Mouse (Mus musculus): ENCODE data around the gene Asb18.

The Asb18 gene

GRCm38 (mm10) chr1:90014446-90014845 is at the start of gene Asb18:
Asb18 (minus strand) TSS chr1:90014666.
- no peak for DNase-seq (ENCODE audit: low spot score)

GRCm38 (mm10) chr1:90060599-90060998 is 46.1 kb upstream of the Asb18 start:
- peak; percentile 68 for DNase-seq (ENCODE audit: low spot score)

- no peak for DNase-seq (ENCODE audit: low spot score)
These were observed 45.6 kb upstream of the Asb18 start for GRCm38 (mm10) chr1:90060054-90060453.

GRCm38 (mm10) chr1:90054991-90055390 is 40.5 kb upstream of the Asb18 start:
- DNase-seq (ENCODE audit: low spot score), result no peak

GRCm38 (mm10) chr1:90051347-90051746 is 36.9 kb upstream of the Asb18 start:
- peak; percentile 69 for DNase-seq (ENCODE audit: low spot score)

GRCm38 (mm10) chr1:90050046-90050739 is 35.7 kb upstream of the Asb18 start:
- no peak for DNase-seq (ENCODE audit: low spot score)

- no peak for DNase-seq (ENCODE audit: low spot score)
These were observed 13.8 kb upstream of the Asb18 start for GRCm38 (mm10) chr1:90028305-90028704.

GRCm38 (mm10) chr1:90026945-90027344 is 12.5 kb upstream of the Asb18 start:
- peak; percentile 73 for DNase-seq (ENCODE audit: low spot score)

GRCm38 (mm10) chr1:90020336-90020735 is 5.9 kb upstream of the Asb18 start:
- no peak for DNase-seq (ENCODE audit: low spot score)

- DNase-seq (ENCODE audit: low spot score), result no peak
These were observed 3.6 kb upstream of the Asb18 start for GRCm38 (mm10) chr1:90018071-90018470.

- peak; percentile 52 for DNase-seq (ENCODE audit: low spot score)
These were observed 1.2 kb downstream of the Asb18 start for GRCm38 (mm10) chr1:90013273-90013672.

- no peak for DNase-seq (ENCODE audit: low spot score)
These were observed 1.6 kb downstream of the Asb18 start for GRCm38 (mm10) chr1:90012850-90013249.

- DNase-seq (ENCODE audit: low spot score), result no peak
These were observed 2.3 kb downstream of the Asb18 start for GRCm38 (mm10) chr1:90012168-90012567.

GRCm38 (mm10) chr1:90010077-90010476 is 4.4 kb downstream of the Asb18 start:
- DNase-seq (ENCODE audit: low spot score), result no peak

GRCm38 (mm10) chr1:90009188-90009587 is 5.3 kb downstream of the Asb18 start:
- no peak for DNase-seq (ENCODE audit: low spot score)

GRCm38 (mm10) chr1:90006666-90007065 is 7.8 kb downstream of the Asb18 start:
- DNase-seq (ENCODE audit: low spot score), result no peak

GRCm38 (mm10) chr1:90000981-90001380 is 13.5 kb downstream of the Asb18 start:
- no peak for DNase-seq (ENCODE audit: low spot score)

- no peak for DNase-seq (ENCODE audit: low spot score)
These were observed 14.6 kb downstream of the Asb18 start for GRCm38 (mm10) chr1:89999858-90000257.

- no peak for DNase-seq (ENCODE audit: low spot score)
These were observed 15.8 kb downstream of the Asb18 start for GRCm38 (mm10) chr1:89998696-89999095.

GRCm38 (mm10) chr1:89998076-89998475 is 16.4 kb downstream of the Asb18 start:
- DNase-seq (ENCODE audit: low spot score), result no peak

GRCm38 (mm10) chr1:89992256-89992655 is 22.2 kb downstream of the Asb18 start:
- DNase-seq (ENCODE audit: low spot score), result no peak

- DNase-seq (ENCODE audit: low spot score), result no peak
These were observed 37.2 kb downstream of the Asb18 start for GRCm38 (mm10) chr1:89977261-89977660.

GRCm38 (mm10) chr1:89976411-89976810 is 38.1 kb downstream of the Asb18 start:
- no peak for DNase-seq (ENCODE audit: low spot score)

- no peak for DNase-seq (ENCODE audit: low spot score)
These were observed 39.9 kb downstream of the Asb18 start for GRCm38 (mm10) chr1:89974541-89974940.

Measured in testis, postnatal 10 days (tissue).